Mouse (Mus musculus): ENCODE data around the gene Ccnjl. TPM values are rescaled to one million over a fixed set of nuclear protein-coding genes. Genes with fewer than 3 reads are reported as not detected.

Gene Ccnjl
- total RNA-seq, 2 experiments from 2014 or later, result not detected

DNA sequence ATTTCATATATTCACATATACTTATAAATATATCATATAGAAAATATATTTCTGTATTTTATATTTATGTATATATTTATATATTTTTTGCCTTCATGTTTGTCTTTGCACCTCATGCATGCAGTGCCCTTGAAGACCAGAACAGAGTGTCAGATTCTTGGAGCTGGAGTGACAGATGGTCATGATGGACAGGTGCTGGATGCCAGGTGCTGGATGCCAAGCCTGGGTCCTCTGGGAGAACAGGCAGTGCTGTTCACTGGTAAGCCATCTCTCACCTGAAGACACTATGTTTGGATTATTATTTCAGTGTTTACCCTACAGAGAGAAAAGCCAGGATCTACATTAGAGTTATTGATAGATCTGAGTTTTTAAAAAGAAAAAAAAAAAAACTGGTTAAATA, 9.8 kb upstream of the Ccnjl start:
- no peak for ATAC-seq (replicated peaks; ENCODE audit: poor library complexity, severe bottlenecking)

DNA sequence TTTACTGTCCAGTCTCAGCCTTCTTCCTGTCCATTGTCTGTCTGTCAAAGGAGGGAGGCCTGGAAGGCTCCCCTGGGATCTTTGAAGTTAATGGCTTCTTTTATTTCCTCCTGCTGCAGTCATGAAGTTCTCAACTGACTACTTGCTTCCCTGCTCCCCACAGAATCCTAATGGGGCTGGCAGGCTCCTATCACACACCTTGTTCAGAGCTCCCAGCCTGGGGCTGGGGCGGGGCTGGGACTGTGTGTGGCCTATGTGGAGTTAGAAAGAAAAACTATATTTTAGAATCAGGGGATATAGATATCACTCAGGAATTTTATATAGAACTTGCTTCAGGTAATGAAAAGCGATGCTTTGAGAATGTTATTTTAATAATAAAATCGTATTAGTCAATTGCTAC, 8.1 kb upstream of the Ccnjl start:
- ATAC-seq (replicated peaks; ENCODE audit: poor library complexity, severe bottlenecking), result no peak

DNA sequence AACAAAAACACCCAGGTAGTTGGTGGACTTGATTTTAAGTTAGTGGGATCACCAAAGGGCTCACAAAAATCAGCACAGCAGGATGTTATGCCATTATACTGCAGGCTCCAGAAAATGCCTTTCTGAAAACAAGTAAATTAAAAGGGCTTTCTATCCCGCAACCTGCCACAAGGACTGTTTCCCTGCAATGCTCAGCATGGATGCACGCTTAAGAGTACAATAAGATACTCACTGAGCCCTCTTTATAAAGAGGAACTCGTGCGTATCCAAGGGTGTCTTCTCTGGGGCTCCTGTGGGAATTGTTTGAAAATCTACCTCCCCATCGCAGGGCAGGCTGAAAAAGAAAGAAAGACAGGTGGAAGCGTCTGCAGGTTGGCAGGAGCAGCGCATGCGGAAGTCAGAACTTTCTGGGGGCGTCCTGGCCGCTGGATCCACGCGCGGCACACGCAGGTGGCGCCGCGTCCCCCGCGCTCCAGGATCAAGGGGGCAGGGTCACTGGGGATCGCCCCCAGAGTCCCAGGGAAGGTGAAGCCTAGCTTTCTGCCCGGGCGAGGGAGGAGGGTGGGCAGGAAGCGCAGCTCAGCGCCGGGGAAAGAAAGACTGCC, 404 bp upstream of the Ccnjl start:
- peak; percentile 43 for ATAC-seq (replicated peaks; ENCODE audit: poor library complexity, severe bottlenecking)

GRCm38 (mm10) chr11:43530043-43530442, 1.5 kb downstream of the Ccnjl start:
- ATAC-seq (replicated peaks; ENCODE audit: poor library complexity, severe bottlenecking), result no peak

DNA sequence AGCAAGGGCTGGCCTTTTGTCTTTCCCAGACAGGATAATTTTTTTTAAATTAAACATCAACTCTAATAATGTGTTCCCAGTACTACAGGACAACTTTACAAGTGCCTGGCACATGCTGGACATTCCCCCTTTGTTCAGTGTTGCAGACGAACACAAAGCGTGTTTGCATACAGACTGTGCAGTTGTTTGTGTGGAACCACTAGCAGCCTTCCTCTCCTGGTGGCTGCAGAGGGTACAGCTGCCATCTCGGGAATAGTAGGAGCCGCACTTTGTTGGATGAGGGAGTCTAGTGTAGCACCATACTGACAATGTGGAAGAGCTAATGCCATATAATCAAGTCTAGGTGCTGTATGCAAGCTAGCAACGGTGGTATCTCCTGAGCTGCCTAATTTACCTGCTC, 3.0 kb downstream of the Ccnjl start:
- ATAC-seq (replicated peaks; ENCODE audit: poor library complexity, severe bottlenecking), result no peak

- no peak; the same call in 1 of the 2 replicates for ATAC-seq (replicated peaks; ENCODE audit: poor library complexity, severe bottlenecking)
Observed at GRCm38 (mm10) chr11:43537074-43537473, 8.5 kb downstream of the Ccnjl start.

DNA sequence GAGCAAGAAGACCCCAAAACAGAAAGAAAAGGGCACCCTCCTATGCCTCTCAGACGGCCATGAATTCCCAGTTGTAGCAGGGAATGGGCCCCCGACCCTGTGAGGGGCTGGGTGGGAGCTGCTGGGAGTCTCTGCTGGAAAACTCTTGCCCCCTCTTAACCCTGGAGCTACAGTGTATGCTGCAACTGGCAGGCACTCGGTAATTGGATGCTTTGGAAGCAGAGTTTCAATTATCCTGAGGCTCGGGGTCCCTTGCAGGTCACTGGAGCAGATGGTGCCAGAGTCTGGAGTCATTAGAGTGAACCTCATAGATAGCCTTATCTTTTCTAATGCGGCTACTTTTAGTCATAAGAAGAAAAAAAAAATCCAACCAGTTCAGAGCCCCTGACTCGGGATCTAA, 11.3 kb downstream of the Ccnjl start:
- no peak for ATAC-seq (replicated peaks; ENCODE audit: poor library complexity, severe bottlenecking)

- peak; percentile 94 for ATAC-seq (replicated peaks; ENCODE audit: poor library complexity, severe bottlenecking)
Observed at GRCm38 (mm10) chr11:43543711-43544466, 15.3 kb downstream of the Ccnjl start.

DNA sequence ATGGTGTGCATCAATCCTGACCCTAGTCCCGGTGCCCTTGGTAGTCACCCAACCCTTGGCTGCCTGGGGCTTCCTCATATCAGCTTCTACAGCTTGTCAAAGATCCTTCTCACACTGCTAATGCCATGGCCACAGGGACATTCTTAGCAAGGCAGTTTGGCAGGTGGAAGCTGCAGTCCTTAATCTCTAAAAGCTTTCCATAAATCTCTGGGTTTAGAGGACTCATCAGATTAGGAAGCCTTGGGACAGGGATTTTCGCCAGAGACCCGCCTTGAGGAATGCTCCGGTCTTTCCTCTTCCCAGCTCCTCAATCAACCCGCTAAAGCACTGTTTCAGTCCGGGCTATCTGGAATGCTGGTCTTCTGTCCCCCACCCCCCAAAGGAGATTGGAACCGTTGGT, 16.2 kb downstream of the Ccnjl start:
- ATAC-seq (replicated peaks; ENCODE audit: poor library complexity, severe bottlenecking), result no peak

GRCm38 (mm10) chr11:43545873-43546475, 17.4 kb downstream of the Ccnjl start:
- ATAC-seq (replicated peaks; ENCODE audit: poor library complexity, severe bottlenecking), result no peak

- ATAC-seq (replicated peaks; ENCODE audit: poor library complexity, severe bottlenecking), result no peak
Observed at GRCm38 (mm10) chr11:43546678-43547077, 18.1 kb downstream of the Ccnjl start.

GRCm38 (mm10) chr11:43548148-43548547, 19.6 kb downstream of the Ccnjl start:
- no peak for ATAC-seq (replicated peaks; ENCODE audit: poor library complexity, severe bottlenecking)

DNA sequence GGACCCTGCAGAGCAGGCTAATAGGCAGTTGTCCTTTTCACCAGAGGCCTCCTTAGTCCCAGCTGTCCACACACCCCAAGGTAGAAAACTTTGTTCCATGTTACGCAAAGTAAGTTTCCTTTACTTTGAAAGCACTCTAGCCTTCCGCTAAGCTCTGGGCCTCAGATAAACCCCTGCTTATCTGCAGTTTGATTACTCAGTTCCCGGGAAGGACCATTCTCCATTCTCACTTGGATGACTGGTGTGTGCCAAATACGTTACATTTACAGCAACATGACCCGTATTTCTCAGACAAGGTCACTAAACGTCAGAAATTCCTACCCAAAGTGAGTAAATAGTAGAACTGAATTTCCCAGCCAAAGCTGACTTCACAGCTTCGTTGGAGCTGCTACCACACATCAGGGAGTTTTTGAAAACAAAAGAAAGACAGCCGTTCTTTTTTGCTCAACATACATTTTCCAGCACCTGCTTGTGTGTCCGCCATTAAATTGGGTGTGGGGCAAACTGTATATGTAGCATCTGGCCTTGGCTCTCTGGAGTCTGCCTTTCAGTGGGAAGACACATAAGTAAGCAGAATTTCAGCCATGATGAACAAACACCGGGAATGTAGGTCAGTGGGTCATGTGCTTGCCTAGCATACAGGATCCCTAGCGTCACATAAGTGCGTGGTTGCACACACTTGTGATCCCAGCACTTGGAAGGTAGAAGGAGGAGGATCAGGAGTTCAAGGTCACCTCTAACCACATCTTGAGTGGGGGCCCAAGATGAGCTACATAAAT, 20.3 kb downstream of the Ccnjl start:
- no peak for ATAC-seq (replicated peaks; ENCODE audit: poor library complexity, severe bottlenecking)

- ATAC-seq (replicated peaks; ENCODE audit: poor library complexity, severe bottlenecking), result no peak
Observed at GRCm38 (mm10) chr11:43549701-43550100, 21.1 kb downstream of the Ccnjl start.

- peak; percentile 61; the same call in 1 of the 2 replicates for ATAC-seq (replicated peaks; ENCODE audit: poor library complexity, severe bottlenecking)
Observed at GRCm38 (mm10) chr11:43551756-43552155, 23.2 kb downstream of the Ccnjl start.

DNA sequence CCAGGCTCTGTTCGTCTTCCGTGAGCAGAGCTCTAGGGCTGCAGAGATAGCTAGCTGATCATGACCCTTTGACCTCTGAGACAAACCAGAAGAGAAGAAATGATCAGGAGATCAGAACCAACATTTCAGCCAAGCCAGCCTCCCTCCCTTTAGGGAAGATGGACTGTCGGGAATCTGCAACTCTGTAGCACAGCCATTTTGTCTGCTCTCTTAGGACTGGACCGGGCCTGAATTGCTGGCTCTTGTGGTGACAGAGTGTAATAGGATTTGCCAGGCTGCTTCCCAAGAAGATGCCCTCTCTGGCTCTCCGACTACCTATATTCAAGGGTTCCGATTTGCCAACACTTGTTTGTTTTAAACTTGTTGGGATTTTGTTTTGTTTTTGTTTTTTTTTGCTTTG, 24.1 kb downstream of the Ccnjl start:
- no peak for ATAC-seq (replicated peaks; ENCODE audit: poor library complexity, severe bottlenecking)

GRCm38 (mm10) chr11:43556538-43556937, 28.0 kb downstream of the Ccnjl start:
- no peak for ATAC-seq (replicated peaks; ENCODE audit: poor library complexity, severe bottlenecking)

GRCm38 (mm10) chr11:43559515-43560292, 31.1 kb downstream of the Ccnjl start:
- ATAC-seq (replicated peaks; ENCODE audit: poor library complexity, severe bottlenecking), result no peak

DNA sequence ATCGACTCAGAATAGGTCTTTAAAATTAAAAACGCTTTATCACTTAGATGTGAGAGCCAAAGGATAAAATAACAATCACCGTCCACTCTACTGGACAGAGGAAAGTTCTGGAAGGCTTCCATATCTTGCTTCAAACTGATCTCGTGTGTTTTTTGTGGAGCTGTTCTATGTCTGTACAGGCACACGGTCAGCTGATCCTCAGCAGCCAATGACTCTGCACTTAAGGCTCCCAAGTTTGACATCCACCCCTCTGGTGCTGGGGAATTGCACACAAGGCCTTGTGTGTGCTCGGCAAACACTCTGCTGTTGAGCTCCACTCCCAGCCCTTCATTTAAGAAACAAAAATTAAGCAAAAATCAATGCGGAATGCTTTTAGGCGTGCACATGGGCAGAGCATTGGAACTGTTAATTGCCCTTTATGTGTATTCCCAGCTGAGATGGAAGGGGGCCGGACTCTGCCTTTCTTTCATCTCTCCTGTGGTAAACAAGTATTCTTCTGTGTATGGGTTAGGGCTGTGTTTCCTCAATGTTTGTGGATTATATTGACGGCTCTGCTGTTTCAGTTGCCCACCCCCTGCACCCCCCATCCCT, 35.2 kb downstream of the Ccnjl start:
- no peak for ATAC-seq (replicated peaks; ENCODE audit: poor library complexity, severe bottlenecking)

GRCm38 (mm10) chr11:43565414-43565813, 36.8 kb downstream of the Ccnjl start:
- no peak for ATAC-seq (replicated peaks; ENCODE audit: poor library complexity, severe bottlenecking)

Data from granulocyte monocyte progenitor cell, adult 5-6 weeks (primary cell).